Mouse (Mus musculus) ovary, adult 18-20 months (tissue): ENCODE results near the gene Os9.
"Not testable (repeated sequence)": the region's sequence is repeated elsewhere in the genome, so short reads cannot be mapped to it uniquely, and the experiment has no call there.

Source experiments
- DNase-seq: peaks from one replicate; pipeline ENCODE4 v3.0.0; 2022; ENCODE audit warnings: low spot score, mixed read lengths

Gene Os9

DNA sequence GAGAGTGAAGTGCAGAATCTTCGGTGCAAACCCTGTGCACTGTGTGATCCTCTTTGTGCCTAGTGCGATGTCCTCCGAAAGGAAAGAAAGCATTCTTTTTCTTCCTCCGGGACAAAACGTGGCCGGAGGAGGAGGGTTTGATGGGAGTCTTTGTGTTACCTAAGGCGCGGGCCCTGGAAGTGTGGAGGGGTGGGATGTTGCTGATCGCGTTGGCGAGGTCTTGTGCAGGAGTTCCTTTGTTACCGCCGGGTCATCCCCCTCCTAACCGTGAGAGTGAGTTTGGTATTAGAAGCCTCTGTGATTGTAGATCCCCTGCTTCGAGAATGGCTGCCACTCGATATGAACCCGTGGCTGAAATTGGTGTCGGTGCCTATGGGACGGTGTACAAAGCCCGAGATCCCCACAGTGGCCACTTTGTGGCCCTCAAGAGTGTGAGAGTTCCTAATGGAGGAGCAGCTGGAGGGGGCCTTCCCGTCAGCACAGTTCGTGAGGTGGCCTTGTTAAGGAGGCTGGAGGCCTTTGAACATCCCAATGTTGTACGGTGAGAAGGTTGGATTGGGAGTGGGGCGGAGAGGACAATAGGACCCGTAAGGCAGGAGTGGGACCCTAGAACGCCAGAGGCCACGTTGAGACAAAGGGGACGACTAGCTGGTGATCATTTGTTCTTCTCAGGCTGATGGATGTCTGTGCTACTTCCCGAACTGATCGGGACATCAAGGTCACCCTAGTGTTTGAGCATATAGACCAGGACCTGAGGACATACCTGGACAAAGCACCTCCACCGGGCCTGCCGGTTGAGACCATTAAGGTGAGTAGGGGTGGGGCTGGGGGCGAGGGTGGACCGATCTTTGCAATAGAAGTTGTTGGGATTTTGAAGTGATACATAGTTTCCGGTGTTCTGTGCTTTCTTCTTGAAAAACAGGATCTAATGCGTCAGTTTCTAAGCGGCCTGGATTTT, 56.7 kb downstream of the Os9 start:
- DNase-seq, result no peak

DNA sequence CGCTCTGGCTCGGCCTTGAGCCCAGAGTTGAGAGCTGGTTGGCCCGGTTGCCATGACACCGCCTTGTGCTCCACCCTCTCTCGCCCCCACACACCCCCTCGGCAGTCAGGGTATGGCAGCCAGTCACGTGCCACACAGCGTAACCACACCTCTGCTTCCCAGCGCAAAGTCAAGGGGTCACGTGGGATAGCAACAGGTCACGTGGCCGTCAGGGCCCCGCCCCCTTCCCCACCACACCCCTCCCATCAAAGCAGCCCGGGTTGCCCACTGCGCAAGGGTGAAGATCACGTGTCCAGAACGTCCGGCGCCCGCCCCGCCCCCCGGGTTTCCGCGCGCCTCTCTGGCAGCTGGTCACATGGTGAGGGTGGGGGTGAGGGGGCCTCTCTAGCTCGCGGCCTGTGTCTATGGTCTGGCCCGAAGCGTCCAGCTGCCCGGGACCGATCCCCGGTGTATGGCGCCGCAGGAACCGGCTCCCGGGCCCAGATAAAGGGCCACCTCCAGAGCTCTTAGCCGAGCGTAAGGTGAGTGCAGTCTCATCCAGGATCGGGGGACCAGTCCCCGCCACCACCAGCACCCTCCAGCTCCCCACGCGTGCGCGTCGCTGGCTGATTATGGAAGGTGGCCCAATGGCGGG, 57.6 kb downstream of the Os9 start, which contains the start of gene Cdk4:
Gene Cdk4 (plus strand): TSS at position 296 of the 634 bp plus-strand sequence.
- DNase-seq, result peak; percentile 98

DNA sequence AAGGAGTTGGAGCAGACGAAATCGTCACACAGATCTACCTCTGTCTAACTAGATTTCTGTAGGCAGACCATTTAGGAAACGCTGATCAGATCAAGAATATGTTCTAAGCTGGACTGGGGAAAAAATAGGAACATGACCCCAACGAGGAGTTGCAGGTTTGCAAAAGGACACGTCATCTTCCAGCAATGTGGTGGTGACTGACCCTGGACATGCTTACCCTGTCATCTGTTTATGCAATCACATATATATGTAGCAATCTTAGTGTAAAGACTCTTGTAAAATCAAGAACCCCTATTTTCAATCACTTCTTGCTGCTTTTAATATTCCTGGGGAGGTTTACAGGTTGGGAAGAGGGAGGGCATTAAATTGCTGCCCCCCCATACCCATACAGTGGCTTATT, 58.4 kb downstream of the Os9 start:
- DNase-seq, result no peak

- DNase-seq, result not testable (repeated sequence)
These were observed 58.8 kb downstream of the Os9 start for GRCm38 (mm10) chr10:127062101-127062500.

- no peak for DNase-seq
These were observed 59.4 kb downstream of the Os9 start for GRCm38 (mm10) chr10:127061513-127061912.

DNA sequence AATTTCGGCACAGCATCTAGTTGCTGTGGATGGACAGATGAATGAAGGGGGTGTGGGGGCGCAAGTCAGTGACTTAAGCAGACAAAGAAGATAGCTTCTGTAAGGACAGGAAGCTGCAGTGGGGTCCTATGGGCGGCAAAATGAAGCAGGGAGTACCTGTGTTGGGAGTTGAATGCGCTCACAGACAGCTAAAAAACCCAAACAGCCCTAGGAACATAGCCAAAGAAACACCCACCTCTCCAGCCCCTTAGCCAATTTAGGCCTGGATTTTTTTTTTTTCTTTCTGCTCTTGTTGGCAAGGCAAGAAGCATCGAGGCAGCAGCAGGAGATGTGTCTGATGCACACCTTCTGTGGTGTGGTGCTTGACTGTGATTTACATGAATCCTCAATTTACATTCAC, 59.8 kb downstream of the Os9 start:
- DNase-seq, result no peak

DNA sequence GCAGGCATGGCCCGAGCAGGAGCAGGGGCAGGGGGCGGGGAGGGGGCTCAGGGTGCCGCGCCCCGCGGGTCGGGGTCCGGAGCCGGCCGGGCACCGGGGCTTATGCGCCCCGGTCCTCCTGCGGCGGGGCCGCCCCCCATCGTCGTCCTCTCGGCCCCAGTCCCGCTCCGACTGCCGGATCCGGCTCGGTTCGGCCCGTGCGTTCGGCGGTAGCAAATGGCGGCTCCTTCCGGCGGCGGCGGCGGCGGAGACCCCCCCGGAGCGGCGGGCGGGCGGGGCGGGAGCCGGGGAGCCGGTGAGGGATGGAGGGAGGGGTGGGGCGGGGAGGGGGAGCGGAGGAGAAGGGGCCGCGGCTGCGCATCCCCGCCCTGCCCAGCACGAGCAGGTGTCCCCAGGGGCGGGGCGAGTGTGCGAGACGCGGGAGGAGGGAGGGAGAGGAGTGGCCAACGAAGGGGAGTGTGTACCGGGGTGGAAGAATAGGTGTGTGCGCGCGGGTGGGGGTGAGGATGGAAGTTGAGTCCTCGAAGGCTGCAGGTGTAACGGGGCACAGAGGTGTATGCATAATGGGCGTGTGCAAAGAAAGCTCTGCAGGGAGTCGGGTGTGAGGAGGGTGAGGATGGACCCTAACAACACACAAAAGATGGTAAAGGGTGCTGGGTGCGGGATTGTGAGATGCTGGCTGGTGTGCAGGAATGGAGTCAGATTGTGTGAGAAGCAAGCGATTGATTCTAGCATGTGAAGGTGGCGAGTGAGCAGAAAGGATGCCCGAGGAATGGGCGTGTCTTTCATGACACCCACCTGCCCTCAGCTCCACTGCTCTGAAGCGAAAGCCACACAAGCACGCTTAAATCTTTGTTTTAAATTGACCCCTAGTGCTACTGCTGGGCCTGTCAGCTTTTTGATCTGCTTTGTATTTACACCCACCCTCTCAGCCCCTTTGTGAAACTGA, 60.7 kb downstream of the Os9 start, which contains the start of gene March9:
Gene March9 (minus strand): TSS at position 217 of the 949 bp plus-strand sequence.
- peak; percentile 71 for DNase-seq

DNA sequence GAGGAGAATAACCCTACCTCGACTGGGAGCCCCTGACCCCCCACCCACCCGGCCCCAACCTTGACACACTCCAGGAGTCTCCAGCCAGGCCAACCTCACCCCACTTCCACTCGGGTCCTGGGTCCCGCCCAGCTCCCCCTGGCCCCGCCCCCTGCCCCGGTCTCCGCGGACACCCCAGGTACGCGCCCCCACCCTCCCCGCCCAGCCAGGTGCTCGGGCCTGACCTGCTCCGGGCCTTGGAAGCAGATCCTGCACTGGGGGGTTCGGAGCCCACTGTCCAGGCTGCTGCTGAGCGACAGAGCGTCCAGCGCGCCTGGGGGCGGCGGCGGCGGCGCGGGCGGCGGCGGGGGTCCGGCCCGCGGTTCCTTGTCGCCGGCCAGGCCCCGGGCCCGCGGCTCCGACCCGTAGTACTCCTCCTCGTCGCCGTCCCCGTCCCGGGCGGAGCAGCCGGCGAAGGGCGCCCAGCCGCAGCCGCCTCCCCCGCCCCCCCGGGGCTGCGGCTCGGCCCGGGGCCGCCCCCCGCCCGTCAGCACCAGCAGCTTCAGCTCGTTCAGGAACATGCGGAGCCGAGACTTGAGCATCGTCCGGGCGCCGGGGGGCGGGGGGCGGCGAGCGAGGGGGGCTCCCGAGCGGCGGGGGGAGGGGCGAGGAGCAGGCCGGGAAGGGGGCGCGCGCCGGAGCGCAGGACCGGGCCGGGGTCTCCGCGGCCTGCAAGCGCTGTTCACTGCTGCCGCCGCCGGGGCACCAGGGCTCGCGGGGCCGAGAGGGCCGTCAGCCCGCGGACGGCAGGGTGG, 61.6 kb downstream of the Os9 start:
- DNase-seq, result no peak

GRCm38 (mm10) chr10:127058708-127059107, 62.2 kb downstream of the Os9 start:
- no peak for DNase-seq

GRCm38 (mm10) chr10:127058161-127058560, 62.8 kb downstream of the Os9 start:
- peak; percentile 48 for DNase-seq

GRCm38 (mm10) chr10:127056490-127056889, 64.4 kb downstream of the Os9 start:
- DNase-seq, result no peak

DNA sequence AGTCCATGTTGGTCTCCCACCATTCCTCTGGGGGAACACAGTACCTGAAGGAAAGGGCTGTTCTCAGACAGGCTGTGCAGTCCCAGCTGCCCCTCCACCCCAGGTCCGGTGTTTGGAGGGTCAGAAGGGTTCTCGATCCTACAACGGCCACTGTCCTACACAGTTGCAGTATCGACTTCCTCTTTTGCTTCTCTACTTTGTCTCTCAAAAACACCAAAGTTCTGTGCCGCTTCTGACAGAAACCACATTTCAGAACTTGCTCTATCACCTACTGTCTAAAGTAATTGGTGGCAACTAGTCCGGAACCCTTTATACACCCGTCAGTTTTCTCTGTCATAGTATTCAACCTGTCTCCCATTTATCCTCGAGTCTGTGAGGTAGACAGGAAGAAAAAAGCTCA, 65.5 kb downstream of the Os9 start:
- DNase-seq, result no peak

DNA sequence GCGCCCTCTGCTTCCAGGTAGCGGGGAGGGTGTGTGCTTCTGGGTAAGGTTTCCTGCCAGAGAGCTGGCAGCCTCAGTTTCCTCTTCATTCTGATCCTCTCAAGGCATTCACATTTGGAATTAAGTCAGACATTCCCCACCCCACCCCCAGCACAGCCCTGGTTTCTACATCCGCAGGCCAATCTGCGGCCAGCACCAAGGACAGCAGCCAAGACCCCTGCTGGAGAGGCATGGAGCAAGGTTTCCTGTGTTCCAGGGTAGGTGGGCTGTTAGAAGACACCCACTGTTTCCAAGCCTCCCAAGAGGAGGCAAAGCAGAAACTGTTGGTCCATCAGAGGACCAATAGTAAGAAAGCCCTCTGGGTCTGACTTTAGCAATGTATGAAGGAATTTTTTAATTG, 66.3 kb downstream of the Os9 start:
- no peak for DNase-seq

DNA sequence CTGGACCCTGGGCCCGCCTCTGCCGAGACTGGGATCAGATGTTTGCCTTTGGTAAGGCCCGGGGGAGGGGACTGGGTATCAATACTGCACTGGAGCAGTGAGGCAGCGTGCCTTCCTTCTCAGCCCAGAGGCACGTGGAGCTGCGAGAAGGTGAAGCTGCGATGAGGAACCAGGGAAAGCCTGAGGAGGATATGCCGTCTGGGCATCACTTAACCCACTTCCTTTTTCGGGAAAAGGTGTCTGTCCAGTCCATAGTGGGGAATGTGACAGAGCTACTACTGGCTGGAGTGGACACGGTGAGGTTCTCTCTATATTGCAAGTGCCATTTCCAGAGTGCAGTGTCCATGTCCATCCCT, 70.8 kb downstream of the Os9 start:
- no peak for DNase-seq

DNA sequence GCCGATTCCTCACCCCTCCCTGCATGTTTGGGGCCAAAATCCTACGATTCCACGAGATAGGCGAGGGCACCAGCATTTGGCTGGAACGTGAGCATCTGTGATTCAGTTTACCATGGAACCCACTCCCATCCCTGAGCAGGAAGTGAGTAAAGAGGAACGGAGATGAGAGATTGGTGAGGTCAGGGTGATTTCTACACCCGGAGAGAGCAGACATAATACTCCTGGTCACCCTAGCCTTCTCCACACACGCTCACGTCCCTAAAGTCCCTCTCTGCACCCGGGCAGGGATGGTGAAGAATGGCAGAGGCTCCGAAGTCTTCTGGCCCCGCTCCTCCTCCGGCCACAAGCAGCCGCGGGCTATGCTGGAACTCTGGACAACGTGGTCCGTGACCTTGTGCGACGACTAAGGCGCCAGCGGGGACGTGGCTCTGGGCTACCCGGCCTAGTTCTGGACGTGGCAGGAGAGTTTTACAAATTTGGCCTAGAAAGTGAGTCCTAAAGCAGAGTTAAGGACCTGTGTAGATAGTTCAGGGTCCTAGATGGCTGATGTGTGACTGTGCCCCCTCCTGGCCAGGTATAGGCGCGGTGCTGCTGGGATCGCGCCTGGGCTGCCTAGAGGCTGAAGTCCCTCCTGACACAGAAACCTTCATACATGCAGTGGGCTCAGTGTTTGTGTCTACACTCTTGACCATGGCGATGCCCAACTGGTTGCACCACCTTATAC, 71.4 kb downstream of the Os9 start:
- no peak for DNase-seq

DNA sequence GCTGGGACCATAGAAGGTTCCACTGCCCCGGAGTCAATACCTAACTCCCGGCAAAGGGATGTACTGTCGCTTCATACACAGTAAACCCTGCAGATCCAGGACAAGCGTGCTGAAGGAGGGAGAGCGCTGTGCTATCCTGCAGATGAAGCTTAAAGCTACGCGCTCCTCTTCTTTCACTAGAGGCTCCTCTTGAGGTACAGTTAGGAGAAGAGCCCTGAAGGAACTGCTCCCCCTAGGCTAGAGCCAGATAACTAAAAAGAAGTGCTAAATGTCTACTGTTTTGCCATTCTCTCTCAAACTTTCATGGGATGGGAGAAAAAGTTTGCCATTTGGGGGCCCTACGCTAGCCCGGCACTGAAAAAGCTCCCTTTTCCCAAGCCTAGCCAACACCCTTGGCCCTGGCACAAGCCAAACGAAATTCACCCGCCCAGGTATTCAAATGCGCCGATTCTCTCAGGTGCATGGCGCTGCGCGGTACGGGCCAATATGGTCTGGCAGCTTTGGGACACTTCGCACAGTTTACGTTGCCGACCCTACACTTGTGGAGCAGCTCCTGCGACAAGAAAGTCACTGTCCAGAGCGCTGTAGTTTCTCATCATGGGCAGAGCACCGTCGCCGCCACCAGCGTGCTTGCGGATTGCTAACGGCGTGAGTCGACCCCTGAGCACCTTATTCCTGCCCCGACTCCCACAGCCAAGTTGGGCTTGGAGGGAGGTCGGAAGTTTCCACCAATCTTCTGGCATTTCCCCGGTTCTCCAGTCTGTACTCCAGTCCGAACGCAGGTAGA, 72.1 kb downstream of the Os9 start:
- no peak for DNase-seq

DNA sequence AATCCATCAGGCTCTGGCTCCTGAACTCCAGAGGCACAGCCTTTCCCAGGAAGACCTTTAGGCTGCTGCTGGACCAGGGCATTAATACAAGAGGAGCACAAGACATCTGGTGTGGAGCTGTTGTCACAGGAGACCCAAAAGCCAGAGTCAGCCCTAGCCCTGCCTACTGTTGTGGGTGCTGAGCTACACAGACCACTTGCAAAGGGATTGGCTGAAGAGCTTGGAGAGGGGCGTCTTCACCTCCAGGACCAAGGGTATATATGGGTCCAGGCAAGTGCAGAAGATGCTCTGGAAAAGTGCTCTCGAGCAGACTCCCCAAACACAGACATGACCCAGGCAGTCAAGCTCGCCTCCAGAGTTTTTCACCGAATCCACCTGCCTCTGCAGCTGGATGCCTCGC, 73.0 kb downstream of the Os9 start, which contains the start of gene Cyp27b1:
Gene Cyp27b1 (plus strand): TSS at position 297 of the 400 bp plus-strand sequence.
- DNase-seq, result no peak
